Mouse (Mus musculus) retina, postnatal 7 days (tissue): ENCODE results near the gene Cand2.

Experiments used
- DNase-seq: peaks from one replicate; pipeline ENCODE4 v3.0.0-alpha.2; 2012; ENCODE audit warnings: low read depth, low spot score

The Cand2 gene

GRCm38 (mm10) chr6:115773966-115774413 lies 348 bp upstream of the Cand2 start:
- no peak for DNase-seq

GRCm38 (mm10) chr6:115775838-115776237 lies 1.5 kb downstream of the Cand2 start:
- no peak for DNase-seq

- DNase-seq, result no peak
Observed at GRCm38 (mm10) chr6:115776363-115776762, 2.0 kb downstream of the Cand2 start.

GRCm38 (mm10) chr6:115782781-115783180 lies 8.4 kb downstream of the Cand2 start:
- DNase-seq, result no peak

DNA sequence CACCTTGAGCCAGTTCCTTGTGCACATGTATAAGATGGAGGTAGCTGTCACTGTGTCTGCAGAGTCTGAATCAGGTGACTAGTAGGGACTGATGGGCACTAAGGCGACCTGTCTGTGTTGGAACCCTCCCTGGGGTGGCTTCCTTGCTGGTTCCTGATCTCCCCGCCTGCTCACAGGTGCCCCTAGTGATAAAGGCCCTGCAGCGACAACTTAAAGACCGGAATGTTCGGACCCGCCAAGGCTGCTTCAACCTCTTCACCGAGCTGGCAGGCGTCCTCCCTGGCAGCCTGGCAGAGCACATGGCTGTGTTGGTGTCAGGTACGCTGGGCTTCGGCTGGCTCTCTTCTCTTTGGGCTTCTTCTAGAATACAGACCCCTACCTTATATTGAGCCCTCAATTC lies 16.7 kb downstream of the Cand2 start:
- DNase-seq, result no peak

DNA sequence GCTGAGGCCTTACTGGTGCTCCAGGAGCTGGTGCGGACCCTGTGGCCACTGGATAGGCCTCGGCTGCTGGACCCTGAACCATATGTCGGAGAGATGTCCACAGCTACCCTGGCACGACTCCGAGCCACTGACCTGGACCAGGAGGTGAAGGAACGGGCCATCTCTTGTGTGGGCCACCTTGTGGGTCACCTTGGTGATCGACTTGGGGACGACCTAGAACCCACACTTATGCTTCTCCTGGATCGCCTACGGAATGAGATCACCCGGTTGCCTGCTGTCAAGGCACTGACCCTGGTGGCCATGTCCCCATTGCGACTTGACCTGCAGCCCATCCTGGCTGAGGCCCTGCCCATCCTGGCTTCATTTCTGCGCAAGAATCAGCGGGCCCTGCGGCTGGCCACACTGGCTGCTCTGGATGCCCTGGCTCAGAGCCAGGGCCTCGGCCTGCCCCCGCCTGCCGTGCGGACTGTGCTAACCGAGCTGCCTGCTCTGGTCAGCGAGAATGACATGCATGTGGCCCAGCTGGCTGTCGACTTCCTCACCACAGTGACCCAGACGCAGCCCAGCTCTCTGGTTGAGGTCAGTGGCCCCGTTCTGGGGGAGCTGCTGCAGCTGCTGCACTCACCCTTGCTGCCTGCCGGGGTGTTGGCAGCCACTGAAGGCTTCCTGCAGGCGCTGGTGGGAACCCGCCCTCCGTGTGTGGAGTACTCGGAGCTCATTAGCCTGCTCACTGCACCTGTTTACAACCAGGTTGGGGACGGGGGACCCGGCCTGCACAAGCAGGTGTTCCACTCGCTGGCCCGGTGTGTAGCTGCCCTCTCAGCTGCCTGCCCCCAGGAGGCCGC lies 17.7 kb downstream of the Cand2 start:
- no peak for DNase-seq

- no peak for DNase-seq
Observed at GRCm38 (mm10) chr6:115792691-115793215, 18.4 kb downstream of the Cand2 start.

DNA sequence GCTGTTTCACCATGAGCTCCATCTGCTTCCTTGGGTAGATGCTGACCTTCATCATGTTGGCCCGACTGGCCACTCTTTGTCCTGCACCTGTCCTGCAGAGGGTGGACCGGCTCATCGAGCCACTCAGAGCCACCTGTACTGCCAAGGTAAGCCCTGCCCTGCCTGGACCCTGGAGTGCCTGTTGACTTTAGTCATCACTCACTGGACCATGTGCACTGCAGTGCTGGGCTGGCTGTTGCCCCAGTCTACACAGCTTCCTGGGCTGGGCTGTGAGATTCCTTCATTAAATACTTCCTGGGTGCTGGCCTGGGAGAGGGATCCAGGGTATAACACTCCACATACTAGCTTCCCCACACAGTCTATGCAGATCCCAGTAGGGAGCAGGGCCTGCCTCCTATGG lies 27.5 kb downstream of the Cand2 start:
- DNase-seq, result no peak

DNA sequence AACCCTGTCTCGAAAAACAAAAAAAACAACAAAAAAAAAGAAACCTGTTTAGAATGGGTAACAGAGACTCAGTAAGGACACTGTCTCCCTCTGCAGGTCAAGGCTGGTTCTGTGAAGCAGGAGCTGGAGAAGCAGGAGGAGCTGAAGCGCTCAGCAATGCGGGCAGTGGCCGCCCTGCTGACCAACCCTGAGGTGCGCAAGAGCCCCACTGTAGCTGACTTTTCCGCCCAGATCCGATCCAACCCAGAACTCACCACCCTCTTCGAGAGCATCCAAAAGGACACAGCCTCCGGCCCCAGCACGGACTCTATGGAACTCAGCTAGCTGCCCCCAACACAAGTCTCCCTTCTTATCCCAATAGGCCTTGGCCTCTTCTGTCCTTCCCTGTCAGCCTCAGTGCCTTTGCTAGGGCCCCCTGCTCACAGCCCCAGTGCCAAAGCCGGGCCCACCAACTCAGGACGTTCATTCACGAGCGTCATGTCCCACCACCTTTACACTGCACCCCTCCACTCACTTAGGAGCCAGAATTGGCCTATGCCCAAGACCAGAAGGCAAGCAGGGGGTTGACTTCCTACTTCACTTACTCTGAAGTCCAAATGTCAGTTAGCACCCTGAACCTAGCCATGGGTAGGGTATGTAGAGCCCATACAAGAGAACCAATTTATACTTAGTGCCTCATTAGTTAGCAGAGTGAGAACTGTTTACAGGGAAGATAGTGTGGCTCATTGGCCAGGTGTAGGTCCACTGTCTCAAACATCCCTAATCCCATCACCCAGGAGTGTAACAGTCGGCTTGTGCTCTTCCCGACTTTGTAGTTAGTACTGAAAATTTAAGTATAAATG lies 29.4 kb downstream of the Cand2 start:
- DNase-seq, result peak; percentile 34

- no peak for DNase-seq
Observed at GRCm38 (mm10) chr6:115804432-115805192, 30.3 kb downstream of the Cand2 start.

- DNase-seq, result no peak
Observed at GRCm38 (mm10) chr6:115807464-115808195, 33.3 kb downstream of the Cand2 start.

DNA sequence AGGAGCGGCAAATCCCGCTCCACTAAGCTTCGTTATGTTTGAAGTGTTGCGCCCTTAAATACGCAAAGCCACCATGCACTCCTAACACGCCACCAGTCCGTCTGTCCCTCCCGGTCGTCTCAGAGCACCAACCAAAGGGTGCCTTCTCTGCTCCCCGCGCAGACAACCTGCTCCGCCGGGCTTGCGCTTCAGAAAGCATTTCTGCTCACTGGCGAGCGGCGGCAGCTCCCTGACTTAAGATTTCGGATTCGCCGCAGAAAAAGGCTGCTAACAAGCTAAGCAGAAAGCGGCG lies 33.8 kb downstream of the Cand2 start:
- peak; percentile 16 for DNase-seq

- DNase-seq, result peak; percentile 88
Observed at GRCm38 (mm10) chr6:115808488-115809231, 34.3 kb downstream of the Cand2 start, which contains the start of gene Rpl32. Gene Rpl32 (minus strand): TSS chr6:115808747.

GRCm38 (mm10) chr6:115811606-115812005 lies 37.3 kb downstream of the Cand2 start:
- DNase-seq, result no peak

DNA sequence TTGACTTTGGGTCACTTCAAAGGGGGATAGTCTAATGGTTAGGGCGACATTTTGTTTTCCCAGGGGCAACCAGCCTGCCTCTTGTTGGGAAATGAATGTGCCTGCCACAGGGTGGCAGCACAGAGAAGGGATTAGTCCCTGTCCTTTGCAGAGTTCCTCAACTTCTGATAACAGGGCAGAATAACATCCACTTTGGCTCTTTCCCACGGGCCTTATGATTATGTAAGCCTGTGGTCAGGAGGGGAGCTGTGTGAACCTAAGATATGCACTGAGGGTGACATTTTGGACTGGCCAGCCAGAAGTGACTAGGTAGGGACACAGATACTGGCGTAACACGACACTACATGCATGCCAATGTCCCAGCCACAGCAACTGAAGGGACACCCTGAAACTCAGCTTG lies 39.8 kb downstream of the Cand2 start:
- DNase-seq, result peak; percentile 25

- no peak for DNase-seq
Observed at GRCm38 (mm10) chr6:115815041-115815440, 40.7 kb downstream of the Cand2 start.

- no peak for DNase-seq
Observed at GRCm38 (mm10) chr6:115818129-115818528, 43.8 kb downstream of the Cand2 start.

- DNase-seq, result no peak
Observed at GRCm38 (mm10) chr6:115821216-115821993, 47.1 kb downstream of the Cand2 start.

DNA sequence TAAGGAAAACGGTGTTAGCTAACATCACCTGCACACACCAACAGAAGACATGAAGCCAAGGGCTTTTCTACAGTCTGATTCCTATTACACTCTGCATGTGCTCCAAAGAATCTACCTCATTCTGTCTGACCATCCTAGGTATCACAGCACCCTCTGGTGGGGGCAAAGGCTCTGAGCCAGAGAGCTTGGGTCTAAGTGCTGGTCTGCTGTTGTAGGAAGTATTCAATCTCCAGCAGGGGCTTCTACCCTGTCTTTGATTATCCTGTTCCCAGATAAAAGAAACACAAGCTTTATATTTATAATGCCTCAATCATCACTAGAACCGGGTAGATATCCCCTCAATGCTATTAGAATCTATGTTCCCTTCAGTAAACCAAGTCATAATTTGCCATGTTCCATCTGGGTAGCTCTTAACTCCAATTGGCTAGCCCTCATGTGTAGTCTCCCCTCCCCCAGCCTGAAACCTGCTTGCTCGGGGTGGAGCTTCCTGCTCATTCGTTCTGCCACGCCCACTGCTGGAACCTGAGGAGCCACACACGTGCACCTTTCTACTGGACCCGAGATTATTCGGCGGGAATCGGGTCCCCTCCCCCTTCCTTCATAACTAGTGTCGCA lies 49.6 kb downstream of the Cand2 start:
- peak; percentile 38 for DNase-seq
